Mouse (Mus musculus) CD4-positive, CD25-positive, alpha-beta regulatory T cell, adult 9 weeks (primary cell): Measurements from ENCODE around the gene Spaca9. TPM values are rescaled to one million over a fixed set of nuclear protein-coding genes. Genes with fewer than 3 reads are reported as not detected.

Source experiments
- polyA plus RNA-seq: library from polyadenylated mRNA; unstranded; fragments of 100-300 nt; shearing (Covaris generic); gene quantifications from one replicate; pipeline ENCODE4 v1.2.1, GENCODE M21; 2017

Gene Spaca9
- polyA plus RNA-seq = not detected

GRCm38 (mm10) chr2:28699361-28700335 is at the start of gene Spaca9, which contains the start of gene Ak8:
Gene Spaca9, minus strand, starts transcription at chr2:28699727.
Gene Ak8, plus strand, starts transcription at chr2:28700164.

Other genes with a start within 250 kb of the Spaca9 start
- gene 1700007K13Rik, start 233.4 kb downstream of the Spaca9 start, polyA plus RNA-seq = not detected
- 36.3 TPM for gene Mrps2, start 231.7 kb downstream of the Spaca9 start, polyA plus RNA-seq
- gene Gbgt1, start 202.8 kb downstream of the Spaca9 start, polyA plus RNA-seq = not detected
- gene Gm10134, start 193.6 kb downstream of the Spaca9 start, polyA plus RNA-seq = not detected
- gene Ralgds, start 186.6 kb downstream of the Spaca9 start, polyA plus RNA-seq = 3.0 TPM
- not detected for gene Cel, start 136.3 kb downstream of the Spaca9 start, polyA plus RNA-seq
- gene Gtf3c5, start 116.0 kb downstream of the Spaca9 start, polyA plus RNA-seq = 26.5 TPM
- gene Gfi1b, start 77.7 kb downstream of the Spaca9 start, polyA plus RNA-seq = 0.16 TPM
- gene Tsc1, start 58.5 kb downstream of the Spaca9 start, polyA plus RNA-seq = 41.2 TPM
- gene Ak8, start 437 bp upstream of the Spaca9 start, polyA plus RNA-seq = 0.30 TPM
- 10.0 TPM for gene Gtf3c4, start 140.6 kb upstream of the Spaca9 start, polyA plus RNA-seq
- 29.4 TPM for gene Ddx31, start 140.7 kb upstream of the Spaca9 start, polyA plus RNA-seq
- gene Barhl1, start 216.9 kb upstream of the Spaca9 start, polyA plus RNA-seq = not detected